ENCODE assay signal across 21 mouse cellular contexts in the genomic region with DNA sequence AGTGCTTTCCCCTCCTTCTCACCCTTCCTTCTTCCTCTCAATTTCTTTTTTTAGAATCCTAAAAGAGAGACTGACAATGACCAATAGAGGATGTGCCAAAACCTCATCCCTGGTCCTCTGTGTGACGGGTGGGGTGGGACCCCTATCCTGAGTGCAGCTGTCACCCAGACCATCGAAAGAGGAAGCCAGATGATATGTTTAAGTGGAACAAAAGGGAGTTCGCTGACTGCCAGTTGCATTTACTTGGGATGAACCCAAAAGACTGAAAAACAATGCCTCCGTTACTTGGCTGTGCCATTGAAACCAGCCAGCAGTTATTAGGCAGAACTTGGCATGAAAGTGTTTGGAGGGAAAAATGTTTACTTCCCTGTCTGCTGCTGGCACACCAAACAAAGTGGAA.
DNase-seq lines count a peak whose midpoint lies in the region; ATAC-seq and TF ChIP-seq lines count a peak whose summit lies in the region.
"Had no signal": no experiment of that assay in that cellular context is flagged by ENCODE, and none has a peak within 500 bp of the region (broad histone marks: within the 10 kb centered on the region; RNA-seq: fewer than 3 reads in every experiment).

No protein-coding gene starts in this region.

- ATAC-seq in embryonic facial prominence, embryonic 14.5 days (ENCODE audit: low read depth): no peak
- 0 out of 2 replicates have a peak, but pooled peaks have one; percentile 17 for ATAC-seq in midbrain, postnatal 0 days (ENCODE audit: low FRiP score)
- ATAC-seq: intestine, embryonic 16.5 days had no signal

- no peaks in the 10 kb centered on the region for H3K4me1 ChIP-seq in embryonic facial prominence, embryonic 14.5 days (ENCODE audit: control insufficient read depth, insufficient read depth, low read length)
- H3K4me1 ChIP-seq in embryonic facial prominence, embryonic 10.5 days: peaks cover 24% of the 10 kb centered on the region
- H3K4me1 ChIP-seq in midbrain, postnatal 0 days (ENCODE audit: insufficient read depth, low read length): no peaks in the 10 kb centered on the region
- peaks cover 13% of the 10 kb centered on the region; the same call in 1 of the 2 replicates for H3K4me1 ChIP-seq in midbrain, embryonic 10.5 days
- H3K4me1 ChIP-seq: heart, embryonic 15.5 days had no signal

- no peak overlapping the region for H3K9ac ChIP-seq in embryonic facial prominence, embryonic 14.5 days (ENCODE audit: low read depth, low read length)
- H3K9ac ChIP-seq in midbrain, postnatal 0 days (replicated peaks; ENCODE audit: low read length, poor library complexity, severe bottlenecking): no peak overlapping the region
- H3K9ac ChIP-seq: embryonic facial prominence, embryonic 12.5 days; heart, embryonic 15.5 days; liver, embryonic 14.5 days; neural tube, embryonic 12.5 days had no signal

- peak; percentile 35 for DNase-seq in embryonic facial prominence, embryonic 14.5 days (ENCODE audit: low spot score)
- no peak for DNase-seq in embryonic facial prominence, embryonic 10.5 days (ENCODE audit: low spot score)
- DNase-seq in layer of hippocampus, adult 2 months (ENCODE audit: low spot score in 2 of 2): peak in 1 of 2 experiments; percentile 46
- no peak for DNase-seq in layer of hippocampus, adult 9-10 months (ENCODE audit: low spot score)
- peak; percentile 65 for DNase-seq in midbrain, postnatal 0 days (ENCODE audit: low spot score)
- DNase-seq in midbrain, embryonic 10.5 days (ENCODE audit: low spot score): no peak
- peak; percentile 33 for DNase-seq in telencephalon, adult 2 months (ENCODE audit: low read depth, low spot score)
- no peak for DNase-seq in right cerebral cortex, postnatal 4 days
- DNase-seq: adrenal gland, postnatal 25 days; cerebellum, adult 8-10 months; gastrocnemius, postnatal 14 days; heart, postnatal 4 days; kidney, postnatal 36 days; lung, postnatal 36 days; spleen, adult 18-20 months; thymus, postnatal 4 days had no signal

- no peak overlapping the region for H3K4me2 ChIP-seq in embryonic facial prominence, embryonic 14.5 days (ENCODE audit: low read depth, low read length)
- H3K4me2 ChIP-seq in midbrain, postnatal 0 days (ENCODE audit: low read depth, low read length, poor library complexity, severe bottlenecking): no peak overlapping the region
- H3K4me2 ChIP-seq: embryonic facial prominence, embryonic 12.5 days; heart, embryonic 15.5 days; neural tube, embryonic 12.5 days had no signal

- no peaks in the 10 kb centered on the region for H3K9me3 ChIP-seq in embryonic facial prominence, embryonic 14.5 days (ENCODE audit: control insufficient read depth, low read length)
- H3K9me3 ChIP-seq in embryonic facial prominence, embryonic 10.5 days: no peaks in the 10 kb centered on the region
- H3K9me3 ChIP-seq in midbrain, postnatal 0 days (ENCODE audit: low read length): no peaks in the 10 kb centered on the region
- H3K9me3 ChIP-seq in midbrain, embryonic 10.5 days (replicated peaks): no peaks in the 10 kb centered on the region
- H3K9me3 ChIP-seq: embryonic facial prominence, embryonic 12.5 days; heart, embryonic 15.5 days; neural tube, embryonic 12.5 days had no signal

- 44% methylated on average over 4 of the region's 4 CpGs for WGBS in embryonic facial prominence, embryonic 14.5 days
- WGBS in embryonic facial prominence, embryonic 10.5 days: 65% methylated on average over 4 of the region's 4 CpGs
- WGBS in midbrain, postnatal 0 days: 40% methylated on average over 4 of the region's 4 CpGs
- 74% methylated on average over 4 of the region's 4 CpGs for WGBS in midbrain, embryonic 10.5 days

- no peak overlapping the region for H3K27ac ChIP-seq in embryonic facial prominence, embryonic 14.5 days (replicated peaks; ENCODE audit: low read depth, low read length)
- no peak overlapping the region for H3K27ac ChIP-seq in embryonic facial prominence, embryonic 10.5 days (replicated peaks)
- peak overlapping the region; percentile 20; the same call in 1 of the 2 replicates for H3K27ac ChIP-seq in layer of hippocampus, adult 2 months
- no peak overlapping the region for H3K27ac ChIP-seq in midbrain, postnatal 0 days (ENCODE audit: low read depth, low read length)
- no peak overlapping the region; the same call in 1 of the 2 replicates for H3K27ac ChIP-seq in midbrain, embryonic 10.5 days (replicated peaks)
- H3K27ac ChIP-seq: embryonic facial prominence, embryonic 12.5 days; heart, embryonic 15.5 days; liver, embryonic 14.5 days; neural tube, embryonic 12.5 days had no signal

- no peaks in the 10 kb centered on the region for H3K27me3 ChIP-seq in embryonic facial prominence, embryonic 14.5 days (replicated peaks; ENCODE audit: control insufficient read depth, insufficient read depth, low read length)
- H3K27me3 ChIP-seq in embryonic facial prominence, embryonic 10.5 days (replicated peaks; ENCODE audit: low read depth, poor library complexity, severe bottlenecking): no peaks in the 10 kb centered on the region
- H3K27me3 ChIP-seq in midbrain, postnatal 0 days (ENCODE audit: insufficient read depth, low read length): no peaks in the 10 kb centered on the region
- H3K27me3 ChIP-seq in midbrain, embryonic 10.5 days (ENCODE audit: low read depth, poor library complexity, severe bottlenecking): no peaks in the 10 kb centered on the region
- H3K27me3 ChIP-seq: embryonic facial prominence, embryonic 12.5 days; heart, embryonic 15.5 days; neural tube, embryonic 12.5 days had no signal

- H3K4me3 ChIP-seq in embryonic facial prominence, embryonic 14.5 days (ENCODE audit: low read depth, low read length): no peak overlapping the region
- no peak overlapping the region for H3K4me3 ChIP-seq in embryonic facial prominence, embryonic 10.5 days
- no peak overlapping the region for H3K4me3 ChIP-seq in layer of hippocampus, adult 2 months
- no peak overlapping the region for H3K4me3 ChIP-seq in midbrain, postnatal 0 days (ENCODE audit: low read depth, low read length)
- H3K4me3 ChIP-seq in midbrain, embryonic 10.5 days: no peak overlapping the region
- H3K4me3 ChIP-seq: embryonic facial prominence, embryonic 12.5 days; heart, embryonic 15.5 days; neural tube, embryonic 12.5 days had no signal

- no peak for TF ChIP-seq CTCF in layer of hippocampus, adult 2 months (conservative IDR thresholded peaks at IDR 0.05)
- no peak for TF ChIP-seq CTCF in midbrain, postnatal 0 days (IDR thresholded peaks at IDR 0.05)

- no peaks in the 10 kb centered on the region for H3K36me3 ChIP-seq in embryonic facial prominence, embryonic 14.5 days (ENCODE audit: control insufficient read depth, insufficient read depth, low read length)
- no peaks in the 10 kb centered on the region for H3K36me3 ChIP-seq in embryonic facial prominence, embryonic 10.5 days (replicated peaks)
- H3K36me3 ChIP-seq in midbrain, postnatal 0 days (ENCODE audit: insufficient read depth, low read length): peaks cover 8% of the 10 kb centered on the region; the same call in 1 of the 2 replicates
- H3K36me3 ChIP-seq in midbrain, embryonic 10.5 days: no peaks in the 10 kb centered on the region
- H3K36me3 ChIP-seq: embryonic facial prominence, embryonic 12.5 days; heart, embryonic 15.5 days had no signal

Comparison
In these comparisons a context has a peak if more than half of its experiments do, and no peak if none do; other contexts are left out.
1. DNase-seq: peak in embryonic facial prominence, embryonic 14.5 days (single experiment), midbrain, postnatal 0 days (single experiment) and telencephalon, adult 2 months (single experiment); none in embryonic facial prominence, embryonic 10.5 days (single experiment), layer of hippocampus, adult 9-10 months (single experiment), midbrain, embryonic 10.5 days (single experiment) and right cerebral cortex, postnatal 4 days (single experiment).